Mouse (Mus musculus): ENCODE results near the gene Rpl27. TPM values are rescaled to one million over a fixed set of nuclear protein-coding genes. Genes with fewer than 3 reads are reported as not detected.

Gene Rpl27
- polyA plus RNA-seq, 1 experiment from 2014 or later = 448 TPM

DNA sequence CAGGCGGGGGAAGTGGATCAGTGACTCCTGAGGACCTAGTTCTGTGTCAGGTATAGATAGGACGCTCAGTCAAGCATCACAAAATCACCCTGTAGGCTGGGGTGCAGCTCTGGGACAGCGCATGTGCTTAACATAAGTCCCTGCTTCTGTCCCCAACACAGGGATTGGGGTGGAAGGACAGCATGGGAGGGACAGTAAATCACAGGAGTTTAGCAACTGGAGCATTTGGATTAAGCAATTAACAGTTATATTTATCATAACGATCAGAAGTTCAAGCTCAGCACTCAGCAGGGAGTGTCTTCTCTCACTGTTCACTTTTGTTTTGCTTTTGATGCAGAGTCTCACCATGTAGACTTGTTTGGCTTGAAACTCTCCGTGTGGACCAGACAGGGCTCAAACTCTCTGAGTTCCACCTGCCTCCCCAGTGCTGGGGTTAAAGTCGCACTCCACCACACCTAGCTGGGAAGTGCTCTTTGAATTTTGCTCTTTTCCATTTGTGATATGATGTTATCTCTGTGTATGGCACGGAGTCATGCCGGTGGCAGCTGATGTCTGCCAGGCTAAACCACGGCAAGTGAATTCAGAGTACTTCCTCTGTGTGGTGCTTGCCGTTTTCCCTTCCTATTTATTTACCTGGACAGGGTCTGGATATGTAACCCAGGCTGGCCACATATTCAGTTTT lies 10.1 kb downstream of the Rpl27 start:
- TF ChIP-seq CTCF (IDR thresholded peaks at IDR 0.05; ENCODE audit: low read depth) = no peak
- no peak for DNase-seq (ENCODE audit: low spot score)
- H3K27ac ChIP-seq = no peak overlapping the region
- H3K4me1 ChIP-seq (replicated peaks; ENCODE audit: insufficient read depth, low read length) = 0 out of 2 replicates have a peak, but pooled peaks cover 3% of the 10 kb centered on the region
- H3K4me3 ChIP-seq (replicated peaks; ENCODE audit: low read depth, low read length) = no peak overlapping the region
- no peaks in the 10 kb centered on the region for H3K9me3 ChIP-seq (replicated peaks; ENCODE audit: low read length)
- no peak overlapping the region for H3K9ac ChIP-seq (ENCODE audit: low read depth, low read length)
- no peak overlapping the region for H3K4me2 ChIP-seq (ENCODE audit: low read length)
- H3K36me3 ChIP-seq (ENCODE audit: insufficient read depth, low read length) = 0 out of 2 replicates have a peak, but pooled peaks cover 3% of the 10 kb centered on the region
- H3K27me3 ChIP-seq (ENCODE audit: insufficient read depth, low read length) = no peaks in the 10 kb centered on the region
- ATAC-seq (replicated peaks; ENCODE audit: low FRiP score, low read depth) = no peak
- WGBS = 61% methylated on average over 10 of the region's 10 CpGs

DNA sequence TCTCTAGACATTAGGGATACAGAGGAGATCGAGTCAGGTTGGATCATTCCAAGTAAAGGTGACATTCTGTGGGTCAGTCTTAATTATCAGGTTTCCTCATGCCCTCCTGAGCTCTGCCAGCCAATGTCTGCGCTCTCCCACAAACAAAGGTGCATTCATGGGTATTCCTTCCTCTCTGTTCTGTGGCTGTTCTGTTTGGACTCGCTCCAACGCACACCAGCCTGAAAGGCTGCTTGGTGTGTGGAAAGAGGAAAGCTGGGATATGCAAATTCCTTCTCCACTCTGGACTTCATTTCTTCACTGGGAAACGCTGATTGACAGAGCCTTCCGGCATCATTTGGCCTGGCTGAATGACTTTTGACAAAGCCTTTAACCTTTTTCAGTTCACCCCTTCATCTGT lies 12.6 kb downstream of the Rpl27 start:
- 50% methylated on average over 6 of the region's 6 CpGs for WGBS
- Histone ChIP-seq H3K4me3 (replicated peaks; ENCODE audit: low read depth, low read length) (no peak overlapping the region), H3K4me2 (ENCODE audit: low read length) (no peak overlapping the region), H3K27ac (peak overlapping the region; percentile 36; the same call in 1 of the 2 replicates), H3K27me3 (ENCODE audit: insufficient read depth, low read length) (no peaks in the 10 kb centered on the region), H3K9me3 (replicated peaks; ENCODE audit: low read length) (no peaks in the 10 kb centered on the region), H3K4me1 (replicated peaks; ENCODE audit: insufficient read depth, low read length) (no peaks in the 10 kb centered on the region), H3K9ac (ENCODE audit: low read depth, low read length) (no peak overlapping the region), H3K36me3 (ENCODE audit: insufficient read depth, low read length) (peaks cover 16% of the 10 kb centered on the region; the same call in 1 of the 2 replicates)
- no peak for TF ChIP-seq CTCF (IDR thresholded peaks at IDR 0.05; ENCODE audit: low read depth)
- ATAC-seq (replicated peaks; ENCODE audit: low FRiP score, low read depth) = no peak
- DNase-seq (ENCODE audit: low spot score) = no peak

DNA sequence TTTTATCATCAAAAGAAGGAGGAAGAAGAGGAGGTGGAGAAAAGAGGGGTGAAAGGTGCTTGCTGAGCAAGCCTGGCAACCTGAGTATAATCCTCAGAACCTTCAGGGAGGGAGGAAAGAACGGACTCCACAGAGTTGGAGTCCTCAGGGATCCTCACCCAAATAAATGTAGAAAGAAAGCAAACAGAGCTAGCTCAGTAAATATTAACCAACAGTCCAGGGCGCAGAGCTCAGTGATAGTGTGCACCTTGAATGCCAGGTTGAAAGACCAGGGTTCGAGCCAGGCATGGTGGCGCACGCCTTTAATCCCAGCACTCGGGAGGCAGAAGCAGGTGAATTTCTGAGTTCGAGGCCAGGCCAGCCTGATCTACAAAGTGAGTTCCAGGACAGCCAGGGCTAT lies 13.5 kb downstream of the Rpl27 start:
- H3K9me3 ChIP-seq (replicated peaks; ENCODE audit: low read length) = no peaks in the 10 kb centered on the region
- no peak for TF ChIP-seq CTCF (IDR thresholded peaks at IDR 0.05; ENCODE audit: low read depth)
- DNase-seq (ENCODE audit: low spot score) (no peak), ATAC-seq (replicated peaks; ENCODE audit: low FRiP score, low read depth) (no peak)
- no peak overlapping the region for H3K4me2 ChIP-seq (ENCODE audit: low read length)
- 77% methylated on average over 7 of the region's 7 CpGs for WGBS
- H3K9ac ChIP-seq (ENCODE audit: low read depth, low read length) = no peak overlapping the region
- no peaks in the 10 kb centered on the region for H3K27me3 ChIP-seq (ENCODE audit: insufficient read depth, low read length)
- no peak overlapping the region for H3K27ac ChIP-seq
- H3K36me3 ChIP-seq (ENCODE audit: insufficient read depth, low read length) = peaks cover 20% of the 10 kb centered on the region
- no peaks in the 10 kb centered on the region for H3K4me1 ChIP-seq (replicated peaks; ENCODE audit: insufficient read depth, low read length)
- no peak overlapping the region for H3K4me3 ChIP-seq (replicated peaks; ENCODE audit: low read depth, low read length)

DNA sequence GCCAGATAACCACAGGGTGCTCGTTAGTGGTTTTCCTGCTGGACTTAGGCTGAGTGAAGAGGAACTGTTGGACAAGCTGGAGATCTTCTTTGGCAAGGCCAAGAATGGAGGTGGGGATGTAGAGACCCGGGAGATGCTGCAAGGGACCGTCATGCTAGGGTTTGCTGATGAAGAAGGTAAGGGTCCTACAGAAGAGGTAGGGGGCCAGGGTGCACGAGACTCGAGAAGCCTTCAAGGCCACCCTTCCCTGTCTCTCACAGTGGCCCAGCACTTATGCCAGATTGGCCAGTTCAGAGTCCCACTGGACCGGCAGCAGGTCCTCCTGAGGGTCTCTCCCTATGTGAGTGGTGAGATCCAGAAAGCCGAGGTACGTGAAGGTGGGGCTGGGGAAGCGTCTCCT lies 15.5 kb downstream of the Rpl27 start:
- ATAC-seq (replicated peaks; ENCODE audit: low FRiP score, low read depth) = no peak

DNA sequence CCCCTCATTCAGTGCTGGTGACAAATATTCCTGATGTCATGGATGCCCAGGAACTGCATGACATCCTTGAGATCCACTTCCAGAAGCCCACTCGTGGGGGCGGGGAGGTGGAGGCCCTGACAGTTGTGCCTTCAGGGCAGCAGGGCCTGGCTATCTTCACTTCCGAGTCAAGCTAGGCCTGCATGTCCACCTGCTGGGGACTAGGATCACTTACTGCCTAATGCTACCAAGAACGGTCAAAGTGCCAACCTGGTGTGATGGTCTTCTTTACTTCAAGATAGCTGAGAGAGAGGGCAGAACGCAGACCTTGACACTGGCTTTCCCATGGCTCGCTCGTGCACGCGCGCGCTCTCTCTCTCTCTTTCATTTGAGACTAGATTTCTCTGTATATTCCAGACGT lies 16.1 kb downstream of the Rpl27 start:
- Histone ChIP-seq H3K4me1 (replicated peaks; ENCODE audit: insufficient read depth, low read length) (peaks cover 7% of the 10 kb centered on the region; the same call in 1 of the 2 replicates), H3K27me3 (ENCODE audit: insufficient read depth, low read length) (no peaks in the 10 kb centered on the region), H3K4me2 (ENCODE audit: low read length) (no peak overlapping the region), H3K9me3 (replicated peaks; ENCODE audit: low read length) (no peaks in the 10 kb centered on the region), H3K4me3 (replicated peaks; ENCODE audit: low read depth, low read length) (no peak overlapping the region), H3K27ac (no peak overlapping the region), H3K36me3 (ENCODE audit: insufficient read depth, low read length) (peaks cover 25% of the 10 kb centered on the region), H3K9ac (ENCODE audit: low read depth, low read length) (no peak overlapping the region)
- DNase-seq (ENCODE audit: low spot score) (no peak), ATAC-seq (replicated peaks; ENCODE audit: low FRiP score, low read depth) (no peak)
- WGBS = 87% methylated on average over 12 of the region's 12 CpGs
- no peak for TF ChIP-seq CTCF (IDR thresholded peaks at IDR 0.05; ENCODE audit: low read depth)

More for the DNA sequence above, 15.5 kb downstream of the Rpl27 start:
- H3K27me3 ChIP-seq (ENCODE audit: insufficient read depth, low read length) = no peaks in the 10 kb centered on the region
- H3K4me2 ChIP-seq (ENCODE audit: low read length) = no peak overlapping the region
- 92% methylated on average over 9 of the region's 9 CpGs for WGBS
- H3K4me1 ChIP-seq (replicated peaks; ENCODE audit: insufficient read depth, low read length) = peaks cover 5% of the 10 kb centered on the region; the same call in 1 of the 2 replicates
- H3K36me3 ChIP-seq (ENCODE audit: insufficient read depth, low read length) = peaks cover 25% of the 10 kb centered on the region
- no peak for DNase-seq (ENCODE audit: low spot score)
- no peak for TF ChIP-seq CTCF (IDR thresholded peaks at IDR 0.05; ENCODE audit: low read depth)
- no peak overlapping the region for H3K4me3 ChIP-seq (replicated peaks; ENCODE audit: low read depth, low read length)
- H3K9ac ChIP-seq (ENCODE audit: low read depth, low read length) = no peak overlapping the region
- no peaks in the 10 kb centered on the region for H3K9me3 ChIP-seq (replicated peaks; ENCODE audit: low read length)
- no peak overlapping the region for H3K27ac ChIP-seq

DNA sequence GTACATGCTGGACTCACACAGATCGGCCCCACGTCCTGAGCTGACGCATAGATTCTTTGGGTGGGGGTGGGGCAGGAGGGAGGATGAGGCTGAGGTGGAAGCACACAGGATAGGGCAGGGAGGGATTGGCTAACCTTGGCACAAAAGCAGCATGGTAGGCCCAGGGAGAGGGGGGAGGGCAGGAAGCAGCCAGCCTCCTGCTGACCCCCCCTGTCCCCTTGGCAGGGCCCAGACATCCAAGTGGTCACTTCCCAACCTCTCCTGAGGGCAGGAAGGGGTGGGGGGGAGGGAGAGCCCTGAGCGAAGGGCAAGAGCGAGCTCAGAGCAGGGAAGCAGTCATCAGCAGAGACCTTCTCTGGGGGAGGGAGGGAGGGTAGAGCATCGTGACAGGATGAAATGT lies 17.6 kb downstream of the Rpl27 start:
- DNase-seq (ENCODE audit: low spot score) = no peak
- H3K4me1 ChIP-seq (replicated peaks; ENCODE audit: insufficient read depth, low read length) = peaks cover 19% of the 10 kb centered on the region
- peak; percentile 51 for ATAC-seq (replicated peaks; ENCODE audit: low FRiP score, low read depth)
- H3K4me3 ChIP-seq (replicated peaks; ENCODE audit: low read depth, low read length) = no peak overlapping the region
- H3K36me3 ChIP-seq (ENCODE audit: insufficient read depth, low read length) = peaks cover 25% of the 10 kb centered on the region
- WGBS = 23% methylated on average over 4 of the region's 6 CpGs
- no peaks in the 10 kb centered on the region for H3K9me3 ChIP-seq (replicated peaks; ENCODE audit: low read length)
- 0 out of 2 replicates have a peak overlapping the region, but pooled peaks have one; percentile 35 for H3K9ac ChIP-seq (ENCODE audit: low read depth, low read length)
- no peak overlapping the region for H3K4me2 ChIP-seq (ENCODE audit: low read length)
- no peak for TF ChIP-seq CTCF (IDR thresholded peaks at IDR 0.05; ENCODE audit: low read depth)
- H3K27me3 ChIP-seq (ENCODE audit: insufficient read depth, low read length) = no peaks in the 10 kb centered on the region
- no peak overlapping the region for H3K27ac ChIP-seq

Data from kidney, postnatal 0 days (tissue).